Mouse (Mus musculus) thymus, postnatal 10 days (tissue): ENCODE data around the gene Cttnbp2.
"Not testable (repeated sequence)": the region's sequence is repeated elsewhere in the genome, so short reads cannot be mapped to it uniquely, and the experiment has no call there.

Source experiments
- DNase-seq, 2 experiments: peaks; one replicate each; pipeline ENCODE4 v3.0.0; 2021; ENCODE audit warnings: low spot score in 2 of 2

The Cttnbp2 gene

DNA sequence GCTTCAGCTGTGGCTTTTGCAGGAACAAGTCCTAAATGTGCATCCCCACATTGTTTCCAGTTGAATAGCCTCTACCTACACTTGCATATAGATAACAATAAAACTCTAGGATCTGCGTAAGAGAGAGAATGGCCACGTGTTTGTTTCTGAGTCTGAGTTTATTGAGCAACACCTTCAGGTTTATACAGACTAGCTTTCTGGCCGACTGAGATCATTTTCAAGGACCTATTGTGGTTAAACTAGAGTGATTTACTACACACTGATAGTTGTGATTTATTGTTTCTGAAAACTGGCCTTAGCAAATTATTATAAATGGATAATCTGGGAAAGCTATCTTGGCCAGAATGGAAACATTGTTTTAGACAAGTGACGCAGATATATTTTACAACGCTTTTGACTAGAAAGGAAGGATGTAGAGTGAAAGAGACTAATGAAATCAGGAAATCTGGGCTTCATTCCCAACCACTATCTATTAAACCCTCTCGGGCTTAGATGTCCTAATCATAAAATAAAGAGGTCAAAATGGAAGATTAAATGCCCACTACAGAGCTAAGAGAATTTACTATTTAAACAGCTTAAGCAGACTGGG, 96.7 kb downstream of the Cttnbp2 start:
- no peak for DNase-seq

DNA sequence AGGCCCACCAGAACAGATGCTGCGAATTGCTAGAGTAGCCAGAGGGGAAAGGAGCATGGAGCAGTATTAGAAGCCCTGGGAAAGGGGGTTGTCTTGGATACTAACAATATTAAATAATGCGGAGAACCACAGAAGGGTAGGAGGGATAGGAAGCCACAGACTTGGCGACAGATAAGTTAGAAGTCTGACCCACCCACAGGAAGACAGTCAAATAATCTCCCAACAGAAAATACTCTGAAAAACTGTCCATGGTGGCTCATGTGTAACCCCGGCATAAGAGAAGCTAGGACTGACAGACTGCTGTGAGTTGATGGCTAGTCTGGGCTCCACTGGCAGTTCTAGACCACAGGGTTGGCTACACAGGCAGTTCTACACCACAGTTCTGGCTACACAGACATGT, 98.7 kb downstream of the Cttnbp2 start:
- DNase-seq: no peak

- no peak for DNase-seq
Measured at GRCm38 (mm10) chr6:18411505-18412225, 103.0 kb downstream of the Cttnbp2 start.

DNA sequence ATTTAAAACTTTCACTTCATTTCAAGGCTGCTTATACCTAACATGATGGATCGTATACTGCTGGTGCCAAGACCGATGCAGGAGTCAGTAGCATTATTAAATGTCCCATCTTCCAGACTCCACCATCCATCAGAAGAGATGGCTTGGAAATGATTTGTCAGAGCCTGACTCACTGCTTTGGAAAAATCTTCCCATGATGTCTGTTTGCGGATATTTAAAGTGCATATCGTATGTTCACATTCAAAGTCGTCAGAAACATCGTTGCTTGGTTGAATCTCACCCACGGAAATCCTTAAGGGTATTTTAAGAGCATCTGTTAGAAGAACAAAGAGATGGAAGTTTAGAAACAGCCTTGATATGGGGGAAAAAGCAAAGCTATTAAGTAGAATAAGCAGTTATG, 106.2 kb downstream of the Cttnbp2 start:
- no peak for DNase-seq

DNA sequence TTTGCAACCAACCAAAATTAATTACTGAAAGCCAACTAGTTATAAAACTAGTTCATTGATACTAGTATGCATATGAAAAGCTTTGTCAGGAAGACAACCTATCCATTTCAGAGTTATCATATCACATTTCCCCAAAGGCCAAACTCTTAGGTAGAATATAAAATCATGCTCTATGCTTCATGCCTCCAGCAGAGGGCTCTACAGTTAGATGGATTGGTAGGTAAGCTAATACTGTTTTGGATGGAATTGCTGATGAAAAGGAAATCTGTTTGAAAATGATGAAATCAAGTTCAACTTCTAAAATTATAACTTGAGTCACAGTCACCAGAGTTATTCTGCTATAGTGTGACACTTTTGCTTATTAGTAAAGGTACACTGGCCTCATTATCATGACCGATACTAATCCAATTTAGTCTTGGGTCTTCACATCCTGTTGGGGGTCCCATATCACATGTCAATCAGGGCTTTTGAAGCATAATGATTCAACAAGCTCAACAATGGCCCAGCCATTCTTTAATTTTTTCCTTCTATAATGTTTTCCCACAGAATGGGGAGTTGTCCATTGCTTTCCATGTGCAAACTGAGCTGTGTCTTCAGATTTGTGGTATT, 113.5 kb downstream of the Cttnbp2 start:
- DNase-seq: no peak

DNA sequence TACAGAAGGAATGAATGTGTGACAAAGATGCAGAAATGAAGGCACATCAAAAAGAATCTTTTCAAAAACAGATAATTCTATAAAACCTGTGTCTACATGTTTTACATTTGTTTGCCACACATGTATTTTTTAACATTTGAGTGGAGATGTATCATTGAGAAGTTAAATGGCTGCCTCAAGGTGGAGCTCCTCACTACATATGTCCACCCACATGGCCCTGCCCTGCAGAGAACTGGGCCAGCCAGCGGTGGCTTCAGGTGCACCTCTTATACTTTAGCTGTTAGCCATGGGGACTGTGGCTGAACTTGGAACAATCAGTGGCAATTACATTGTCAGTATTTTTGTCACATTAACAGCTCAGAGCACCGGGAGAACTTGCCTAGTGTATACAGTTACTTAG, 133.3 kb downstream of the Cttnbp2 start:
- DNase-seq: no peak

GRCm38 (mm10) chr6:18380300-18381202, 134.1 kb downstream of the Cttnbp2 start:
- DNase-seq: no peak

DNA sequence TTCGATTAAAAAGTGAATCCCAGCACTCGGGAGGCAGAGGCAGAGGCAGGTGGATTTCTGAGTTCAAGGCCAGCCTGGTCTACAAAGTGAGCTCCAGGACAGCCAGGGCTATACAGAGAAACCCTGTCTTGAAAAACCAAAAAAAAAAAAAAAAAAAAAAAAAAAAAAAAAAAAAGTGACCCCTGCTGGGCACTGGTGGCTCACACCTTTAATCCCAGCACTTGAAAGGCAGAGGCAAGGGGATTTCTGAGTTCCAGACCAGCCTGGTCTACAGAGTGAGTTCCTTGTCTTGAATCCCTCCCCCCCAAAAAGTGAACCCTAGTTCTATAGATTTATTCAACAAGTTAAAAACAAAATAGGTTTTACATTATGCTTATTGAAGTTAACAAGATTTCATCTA, 136.9 kb downstream of the Cttnbp2 start:
- not testable (repeated sequence) for DNase-seq

DNA sequence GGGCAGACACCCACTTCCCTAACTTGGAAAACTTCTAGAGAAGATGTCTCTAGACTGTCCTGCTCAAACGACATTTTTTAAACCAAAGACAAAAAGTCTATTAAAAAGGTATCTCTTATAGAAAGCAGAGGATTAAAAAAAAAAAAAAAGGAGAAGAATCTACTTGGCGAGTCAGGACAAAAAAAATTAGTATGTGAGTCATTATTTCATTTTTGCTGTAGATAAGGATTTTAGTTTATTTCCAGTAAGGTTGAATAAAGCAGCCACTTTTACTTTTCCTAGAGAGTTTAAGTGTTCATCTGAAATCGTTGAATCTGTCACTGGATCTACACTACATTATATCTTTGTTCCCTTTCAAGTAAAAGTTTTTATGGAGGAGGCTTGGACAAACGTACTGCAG, 139.9 kb downstream of the Cttnbp2 start:
- DNase-seq: no peak

DNA sequence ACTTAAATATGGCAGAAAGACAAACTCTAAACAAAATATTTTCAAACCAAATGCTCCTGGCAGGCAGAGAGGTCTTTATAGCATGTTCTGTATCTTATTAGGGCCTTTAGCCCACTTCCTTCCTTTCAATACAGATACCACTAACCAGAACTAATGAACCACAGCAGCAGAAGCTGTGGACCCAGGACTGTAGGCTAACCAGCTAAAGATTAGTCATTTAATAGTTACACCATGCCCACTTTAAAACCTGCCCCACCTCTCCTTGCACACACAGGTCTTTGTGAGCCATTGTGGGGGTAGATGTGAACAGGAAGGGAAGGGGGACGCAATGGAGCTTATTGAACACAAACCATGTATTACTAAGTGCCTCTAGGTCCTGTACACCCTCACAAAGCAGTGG, 141.0 kb downstream of the Cttnbp2 start:
- DNase-seq: no peak

DNA sequence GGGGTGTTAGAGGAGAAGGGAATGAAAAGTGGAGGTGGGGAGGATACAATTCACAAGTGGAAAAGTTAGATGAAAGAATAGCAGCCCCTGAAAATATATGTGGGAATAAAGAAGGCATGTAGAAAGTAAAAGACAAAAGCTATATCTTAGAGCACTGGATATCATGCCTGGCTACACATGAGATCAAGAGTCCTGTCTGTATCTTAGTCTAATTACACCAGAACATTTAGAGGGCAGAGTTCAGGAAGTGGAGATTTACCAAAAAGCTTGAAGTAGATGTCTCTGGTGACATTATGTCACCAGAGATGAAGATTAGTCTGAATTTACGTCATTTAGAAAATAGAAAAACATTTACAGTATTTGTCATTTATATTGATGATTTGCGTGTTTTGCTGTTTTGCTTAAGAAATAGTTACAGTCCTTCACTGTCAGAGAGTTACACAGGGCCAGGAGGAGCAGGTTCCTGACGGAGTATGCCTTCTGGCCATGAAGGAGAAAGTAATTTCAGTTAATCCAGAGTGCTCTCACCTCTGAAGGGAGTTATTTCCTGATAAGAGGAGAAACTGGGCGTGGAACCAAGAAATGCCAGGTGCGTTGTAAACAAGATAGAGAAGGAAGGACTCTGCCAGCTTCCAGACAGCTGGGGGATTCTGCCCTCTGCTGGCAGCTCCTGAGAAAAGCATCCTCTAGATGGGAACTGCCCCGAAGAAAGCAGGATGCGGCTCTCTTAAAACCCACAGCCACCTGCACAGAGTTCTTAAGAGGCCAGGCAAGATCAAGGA, 142.0 kb downstream of the Cttnbp2 start:
- DNase-seq: peak; percentile 20 to 40

GRCm38 (mm10) chr6:18369723-18370122, 144.9 kb downstream of the Cttnbp2 start:
- no peak for DNase-seq

DNA sequence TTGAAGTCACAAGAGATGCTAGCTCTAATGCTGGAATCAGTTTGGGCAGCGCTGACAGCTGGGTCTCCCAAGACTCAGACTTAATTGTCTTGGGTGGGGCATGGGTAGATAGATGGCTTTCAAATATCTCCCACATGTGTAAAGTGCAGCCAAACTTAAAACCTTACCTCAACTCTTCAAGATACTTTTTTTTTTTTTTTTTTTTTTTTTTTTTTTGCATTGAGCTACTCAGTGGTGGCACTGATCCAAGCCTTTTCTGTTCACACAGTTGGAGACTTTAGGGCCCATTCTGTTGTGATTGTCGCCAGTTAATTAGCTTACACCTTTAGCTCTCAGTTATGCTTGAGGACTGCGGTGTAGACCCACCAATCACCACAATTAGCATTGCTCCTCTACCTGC, 145.6 kb downstream of the Cttnbp2 start:
- no peak for DNase-seq

GRCm38 (mm10) chr6:18362232-18362631, 152.4 kb downstream of the Cttnbp2 start:
- DNase-seq: no peak

GRCm38 (mm10) chr6:18360955-18361354, 153.7 kb downstream of the Cttnbp2 start:
- no peak for DNase-seq

DNA sequence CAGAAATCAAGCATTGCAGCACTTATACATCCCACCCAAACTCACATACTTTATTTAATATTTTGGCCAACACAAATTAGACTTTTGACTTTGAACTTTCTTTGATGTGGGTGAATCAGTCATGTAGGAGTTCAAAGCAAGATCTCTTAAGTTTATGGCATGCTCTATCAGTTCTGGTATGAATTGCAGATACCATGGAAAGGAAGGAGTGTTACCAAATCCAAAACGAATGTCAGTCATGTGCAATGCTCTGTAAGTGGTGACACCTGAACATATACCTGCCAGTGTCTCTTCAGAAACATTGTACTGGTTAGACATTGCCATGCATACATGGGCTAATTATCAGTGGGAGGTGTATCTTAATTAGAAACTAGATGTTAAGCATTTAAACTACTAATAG, 154.5 kb downstream of the Cttnbp2 start:
- DNase-seq: no peak

DNA sequence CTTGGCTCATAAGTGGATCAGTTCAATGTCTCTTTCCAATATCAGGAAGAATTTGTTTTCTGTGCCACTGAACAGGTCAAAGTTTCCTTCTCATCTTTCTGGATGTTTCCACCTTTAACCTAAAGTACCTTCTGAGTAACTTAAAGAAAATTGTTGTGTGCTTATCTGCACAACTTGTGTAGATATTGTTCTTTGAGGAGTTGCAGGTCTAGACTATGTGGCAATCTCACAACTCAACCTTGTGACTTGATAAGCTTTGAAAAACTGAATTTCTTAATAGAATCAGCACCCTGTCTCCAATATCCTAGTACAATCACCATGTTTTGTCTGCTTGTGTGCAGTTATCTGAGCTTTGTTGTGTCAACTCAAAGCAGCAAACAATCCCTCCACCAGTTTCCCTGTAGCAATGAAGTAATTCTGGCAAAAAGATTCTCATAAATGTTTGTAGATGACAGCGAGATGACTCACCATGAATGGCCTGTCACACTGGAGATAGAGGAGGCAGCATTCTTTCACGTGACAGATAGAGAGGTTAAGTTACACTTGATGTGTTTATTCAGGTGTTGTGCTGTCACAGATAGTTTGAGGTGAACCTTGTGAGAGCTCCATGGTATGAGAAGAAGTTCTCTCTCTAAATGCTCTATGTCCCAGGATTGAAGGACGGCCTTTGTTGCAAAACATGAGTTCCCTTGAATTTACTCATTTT, 165.3 kb downstream of the Cttnbp2 start:
- no peak for DNase-seq

- DNase-seq: no peak
Measured at GRCm38 (mm10) chr6:18344272-18344671, 170.4 kb downstream of the Cttnbp2 start.

GRCm38 (mm10) chr6:18338307-18338706, 176.3 kb downstream of the Cttnbp2 start:
- no peak for DNase-seq

- DNase-seq: no peak
Measured at GRCm38 (mm10) chr6:18335393-18335792, 179.2 kb downstream of the Cttnbp2 start.

DNA sequence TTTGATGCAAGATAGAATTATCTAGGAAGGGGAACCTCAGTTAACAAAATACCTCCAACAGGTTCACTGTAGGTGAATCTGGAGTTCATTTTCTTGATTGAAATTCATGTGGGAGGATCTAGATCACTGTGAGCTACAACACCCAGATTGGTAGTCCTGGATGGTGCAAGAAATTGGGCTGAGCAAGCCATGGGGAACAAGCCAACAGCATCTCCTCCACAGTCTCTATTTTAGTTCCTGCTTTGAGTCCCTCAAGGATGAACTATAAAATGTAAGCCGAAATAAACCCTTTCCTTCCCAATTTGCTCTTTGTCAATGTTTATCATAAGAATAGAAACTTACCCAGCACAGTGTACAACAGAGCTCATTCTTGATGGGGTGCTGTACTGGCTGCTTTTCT, 191.7 kb downstream of the Cttnbp2 start:
- no peak for DNase-seq
